ENCODE assay signal across 23 mouse cellular contexts in the genomic region with DNA sequence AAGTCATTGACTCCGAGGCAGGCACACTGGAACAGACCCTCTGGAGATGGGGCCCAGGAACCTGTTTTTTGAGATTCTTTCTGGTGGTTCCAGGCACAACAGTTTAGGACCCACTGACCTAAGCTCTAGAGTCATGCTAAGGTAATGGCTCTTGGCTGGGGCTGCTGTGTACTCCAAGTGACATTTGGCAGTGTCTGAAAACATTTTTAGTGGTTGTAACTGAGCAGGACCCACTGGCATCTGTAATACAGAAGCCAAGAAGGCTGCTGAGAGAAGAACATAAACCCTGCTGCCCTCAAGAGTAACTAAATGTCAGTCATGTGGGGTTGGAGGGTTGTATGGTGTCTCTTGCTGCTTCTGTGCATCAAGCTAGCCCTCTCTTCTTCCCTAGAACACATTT.
DNase-seq lines count a peak whose midpoint lies in the region; ATAC-seq and TF ChIP-seq lines count a peak whose summit lies in the region.
"Had no signal": no experiment of that assay in that cellular context is flagged by ENCODE, and none has a peak within 500 bp of the region (broad histone marks: within the 10 kb centered on the region; RNA-seq: fewer than 3 reads in every experiment).

No protein-coding gene starts in this region.

- H3K4me2 ChIP-seq in midbrain, postnatal 0 days (ENCODE audit: low read depth, low read length, poor library complexity, severe bottlenecking): no peak overlapping the region
- H3K4me2 ChIP-seq: forebrain, embryonic 13.5 days; heart, embryonic 11.5 days; hindbrain, embryonic 13.5 days; intestine, embryonic 15.5 days had no signal

- TF ChIP-seq CTCF in kidney, adult 2 months (conservative IDR thresholded peaks at IDR 0.05; ENCODE audit: insufficient read depth, insufficient read length, low read depth, low read length): no peak
- no peak for TF ChIP-seq CTCF in midbrain, postnatal 0 days (IDR thresholded peaks at IDR 0.05)

- no peak overlapping the region for H3K4me3 ChIP-seq in kidney, adult 2 months (ENCODE audit: insufficient read depth, low read depth, low read length)
- H3K4me3 ChIP-seq in ES-E14 (ENCODE audit: insufficient read depth in 1 of 2, low read depth in 1 of 2, low read length in 2 of 2, poor library complexity in 1 of 2, severe bottlenecking in 1 of 2): no peak overlapping the region
- H3K4me3 ChIP-seq in midbrain, postnatal 0 days (ENCODE audit: low read depth, low read length): no peak overlapping the region
- H3K4me3 ChIP-seq: forebrain, embryonic 10.5 days; forebrain, embryonic 13.5 days; hindbrain, embryonic 10.5 days; hindbrain, embryonic 13.5 days; intestine, embryonic 15.5 days had no signal

- no peak for TF ChIP-seq POLR2A in kidney, adult 2 months (IDR thresholded peaks at IDR 0.05; ENCODE audit: low read depth, low read length)

- DNase-seq in gastrocnemius, postnatal 25 days: peak; percentile 55
- DNase-seq in gastrocnemius, postnatal 14 days: no peak
- no peak for DNase-seq in kidney, adult 2 months
- no peak for DNase-seq in kidney, postnatal 25 days
- DNase-seq in ES-E14 (ENCODE audit: low read depth, low spot score): no peak
- DNase-seq in midbrain, postnatal 0 days (ENCODE audit: low spot score): no peak
- no peak for DNase-seq in cerebellum, postnatal 14 days
- DNase-seq: adrenal gland, adult 8-10 months; adrenal gland, postnatal 25 days; cerebellum, adult 11-12 months; cerebellum, adult 8-10 months; cerebellum, postnatal 10 days; heart, postnatal 36 days; kidney, adult 8-10 months had no signal

- intact Hi-C loops in gastrocnemius, postnatal 14 days (cut with DNase I; ENCODE audit: low total_unique reads): no loop called here

- WGBS in kidney, adult 2 months: 76% methylated on average over 1 of the region's 1 CpGs
- 83% methylated on average over 1 of the region's 1 CpGs for WGBS in midbrain, postnatal 0 days

- H3K9ac ChIP-seq in ES-E14 (ENCODE audit: insufficient read depth, low read depth, low read length, poor library complexity, severe bottlenecking): peak overlapping the region; percentile 21; the same call in 1 of the 2 replicates
- H3K9ac ChIP-seq in midbrain, postnatal 0 days (replicated peaks; ENCODE audit: low read length, poor library complexity, severe bottlenecking): no peak overlapping the region
- H3K9ac ChIP-seq: forebrain, embryonic 13.5 days; hindbrain, embryonic 13.5 days; intestine, embryonic 15.5 days had no signal

- H3K36me3 ChIP-seq in kidney, adult 2 months (ENCODE audit: control insufficient read depth, insufficient read depth, low read length): no peaks in the 10 kb centered on the region
- H3K36me3 ChIP-seq in ES-E14 (ENCODE audit: control insufficient read depth, insufficient read depth, low read length, poor library complexity, severe bottlenecking): no peaks in the 10 kb centered on the region
- H3K36me3 ChIP-seq in midbrain, postnatal 0 days (ENCODE audit: insufficient read depth, low read length): no peaks in the 10 kb centered on the region
- H3K36me3 ChIP-seq: forebrain, embryonic 10.5 days; hindbrain, embryonic 10.5 days; hindbrain, embryonic 13.5 days; intestine, embryonic 15.5 days had no signal

- no peaks in the 10 kb centered on the region for H3K27me3 ChIP-seq in kidney, adult 2 months (replicated peaks; ENCODE audit: control insufficient read depth, insufficient read depth, low read length)
- no peaks in the 10 kb centered on the region for H3K27me3 ChIP-seq in midbrain, postnatal 0 days (ENCODE audit: insufficient read depth, low read length)
- H3K27me3 ChIP-seq: forebrain, embryonic 13.5 days; intestine, embryonic 15.5 days had no signal

- peaks cover 29% of the 10 kb centered on the region for H3K4me1 ChIP-seq in kidney, adult 2 months (ENCODE audit: control insufficient read depth, insufficient read depth, low read length)
- H3K4me1 ChIP-seq in ES-E14 (ENCODE audit: control insufficient read depth in 2 of 2, insufficient read depth in 2 of 2, low read length in 2 of 2, poor library complexity in 1 of 2): peaks cover 7 to 30% of the 10 kb centered on the region in 2 experiments
- no peaks in the 10 kb centered on the region; the same call in 1 of the 2 replicates for H3K4me1 ChIP-seq in midbrain, postnatal 0 days (ENCODE audit: insufficient read depth, low read length)
- H3K4me1 ChIP-seq: forebrain, embryonic 13.5 days had no signal

- H3K9me3 ChIP-seq in ES-E14 (ENCODE audit: control insufficient read depth, insufficient read depth, low read depth, low read length): no peaks in the 10 kb centered on the region
- no peaks in the 10 kb centered on the region for H3K9me3 ChIP-seq in midbrain, postnatal 0 days (ENCODE audit: low read length)
- H3K9me3 ChIP-seq: forebrain, embryonic 10.5 days; forebrain, embryonic 13.5 days; hindbrain, embryonic 10.5 days; hindbrain, embryonic 13.5 days; intestine, embryonic 15.5 days had no signal

- no peak for ATAC-seq in midbrain, postnatal 0 days (ENCODE audit: low FRiP score)
- ATAC-seq: CD4-positive, CD25-positive, alpha-beta regulatory T cell, adult 4 months; forebrain, embryonic 13.5 days; forebrain, embryonic 16.5 days; hindbrain, embryonic 16.5 days; intestine, embryonic 15.5 days had no signal

- peak overlapping the region; percentile 36; the same call in 1 of the 2 replicates for H3K27ac ChIP-seq in kidney, adult 2 months (ENCODE audit: insufficient read depth, low read depth, low read length)
- H3K27ac ChIP-seq in ES-E14 (ENCODE audit: insufficient read depth, low read depth, low read length, poor library complexity, severe bottlenecking): peak overlapping the region; percentile 96; the same call in 1 of the 2 replicates
- H3K27ac ChIP-seq in midbrain, postnatal 0 days (ENCODE audit: low read depth, low read length): no peak overlapping the region
- H3K27ac ChIP-seq: forebrain, embryonic 10.5 days; forebrain, embryonic 13.5 days; hindbrain, embryonic 10.5 days; hindbrain, embryonic 13.5 days; intestine, embryonic 15.5 days had no signal

- in situ Hi-C loops in ES-E14 (cut with MboI; ENCODE audit: low sequenced_read_pairs in 2 of 2, unreplicated experiment in 2 of 2): no loop called here

TF ChIP-seq in ES-E14, 5 proteins besides CTCF, POLR2A, EP300 and RAD21:
- TF ChIP-seq HCFC1 (IDR thresholded peaks at IDR 0.05; ENCODE audit: borderline replicate concordance, insufficient read depth, low read length) (no peak), ZC3H11A (IDR thresholded peaks at IDR 0.05; ENCODE audit: borderline replicate concordance, low read depth, low read length) (no peak), ZNF384 (IDR thresholded peaks at IDR 0.05; ENCODE audit: low read depth, low read length) (no peak), CHD2 (IDR thresholded peaks at IDR 0.05; ENCODE audit: low read depth, low read length) (no peak), MAFK (IDR thresholded peaks at IDR 0.05; ENCODE audit: insufficient read depth, low read depth, low read length) (no peak)
